Mouse (Mus musculus): ENCODE measurements around the gene Cabin1.

DNA sequence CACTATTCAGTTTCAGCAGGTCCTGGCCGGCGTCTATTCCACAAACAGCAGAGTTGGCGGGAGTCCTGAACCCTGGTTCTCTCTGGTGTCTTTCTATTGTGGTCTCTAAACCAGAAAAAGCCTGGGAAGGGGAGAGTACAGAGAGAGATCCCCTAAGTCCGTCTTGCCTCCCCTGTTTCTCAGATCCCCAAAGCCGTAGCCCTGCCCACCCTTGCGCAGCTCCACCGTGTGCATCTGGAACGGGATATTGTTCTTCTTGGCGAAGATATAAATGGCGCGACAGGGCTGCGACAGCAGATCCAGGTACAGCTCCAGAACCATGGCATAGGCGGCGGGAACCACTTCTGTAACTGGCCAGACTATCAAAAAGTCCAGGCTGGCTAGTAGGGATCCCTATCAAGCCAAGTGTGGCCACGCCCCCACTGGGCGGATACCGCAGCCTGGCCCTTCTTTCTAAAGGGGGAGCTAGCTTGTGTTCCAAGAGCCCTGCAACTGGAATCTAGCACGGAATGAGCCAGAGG lies 34.1 kb upstream of the Cabin1 start, which contains the start of gene Gstt1:
- no peak for TF ChIP-seq CTCF (IDR thresholded peaks at IDR 0.05; ENCODE audit: borderline replicate concordance, extremely low read depth, insufficient read depth, insufficient read length)
- TF ChIP-seq POLR2A (IDR thresholded peaks at IDR 0.05; ENCODE audit: borderline replicate concordance, extremely low read depth, insufficient read depth, insufficient read length, poor library complexity, severe bottlenecking) = no peak

Data from brain, embryonic 14.5 days (tissue).